Mouse (Mus musculus) G1E (cell line): ENCODE measurements around the gene Ntn5.

Experiments
- CTCF ChIP-seq: IDR thresholded peaks from 2 replicates; pipeline ENCODE4 v1.5.1; 2012; ENCODE audit warnings: low read depth, low read length, inconsistent platforms, mixed read lengths
- GATA1 ChIP-seq: IDR thresholded peaks from 2 replicates; pipeline ENCODE4 v1.6.1; 2012; ENCODE audit warnings: borderline replicate concordance, low read length, inconsistent platforms, mixed read lengths
- TAL1 ChIP-seq: conservative IDR thresholded peaks from 2 replicates; pipeline ENCODE4 v1.6.1; 2012; ENCODE audit warnings: low read depth, low read length, inconsistent platforms, mixed read lengths

DNA sequence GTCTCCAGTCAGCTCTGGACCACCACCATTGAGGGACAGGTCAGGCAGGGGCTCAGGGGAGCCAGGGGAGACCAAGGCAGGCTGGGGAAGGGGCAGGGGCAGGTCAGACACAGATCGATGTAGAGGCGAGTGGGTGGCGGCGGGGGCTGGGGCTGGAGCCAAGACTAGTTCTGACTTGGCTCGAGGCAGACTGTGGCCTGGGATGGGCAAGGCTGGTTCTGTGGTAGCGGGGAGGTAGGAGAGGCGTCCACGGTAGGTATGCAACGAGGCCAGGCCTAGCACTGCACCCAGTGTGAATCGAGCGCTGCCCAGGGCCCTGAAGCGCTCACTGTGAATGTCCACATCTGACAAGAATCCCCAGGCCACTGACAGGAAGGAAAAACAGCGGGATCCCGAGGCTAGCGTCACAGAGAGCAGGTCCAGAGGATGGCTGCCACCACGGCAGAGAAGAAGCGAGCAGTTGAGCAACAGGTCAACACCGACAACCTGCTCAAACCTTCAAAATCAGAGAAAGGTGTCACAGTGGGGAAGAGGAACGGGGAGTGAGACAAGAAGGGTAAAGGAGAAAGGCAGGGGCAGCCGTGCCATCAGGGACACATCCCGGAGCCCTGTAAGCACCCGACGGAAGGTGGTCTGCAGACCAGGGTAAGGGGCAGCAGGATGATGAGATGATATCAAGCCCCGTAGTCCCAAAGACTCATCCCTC, 27.6 kb downstream of the Ntn5 start:
- TF ChIP-seq CTCF (no peak), GATA1 (no peak), TAL1 (no peak)
